Mouse (Mus musculus) cortical plate, adult 2 months (tissue): ENCODE data around the gene Rec114.

Experiments
- CTCF ChIP-seq: fragments of 200-500 bp; IDR thresholded peaks from 2 replicates; pipeline ENCODE4 v1.5.1; 2011; ENCODE audit warnings: mild to moderate bottlenecking, control low read depth, low read length; ENCODE audit not compliant: insufficient read depth; ENCODE audit errors: extremely low read depth
- POLR2A ChIP-seq: fragments of 200-500 bp; IDR thresholded peaks from 2 replicates; pipeline ENCODE4 v1.6.1; 2011; ENCODE audit warnings: mild to moderate bottlenecking, low read length, control low read depth; ENCODE audit not compliant: insufficient read depth; ENCODE audit errors: extremely low read depth

DNA sequence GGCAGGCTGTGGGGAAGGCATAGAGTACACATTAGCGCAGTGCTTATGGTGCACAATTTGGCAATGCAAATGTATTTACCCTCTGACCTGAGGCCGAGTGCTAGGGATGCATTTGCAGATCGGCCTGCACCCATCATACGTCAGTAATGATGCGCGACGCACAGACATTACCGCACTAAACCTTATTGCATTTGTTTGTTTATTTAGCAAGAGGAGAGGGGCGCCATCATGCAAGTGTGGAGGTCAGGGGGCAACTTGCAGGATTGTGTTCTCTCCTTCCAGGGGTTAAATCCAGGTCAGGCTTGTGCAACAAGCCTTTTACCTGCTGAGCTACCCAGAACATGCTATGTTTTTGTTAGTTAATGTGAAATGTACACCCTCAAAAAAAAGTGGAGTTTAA, 76.5 kb downstream of the Rec114 start:
- TF ChIP-seq CTCF (no peak), POLR2A (no peak)
